Mouse (Mus musculus) left cerebral cortex, postnatal 14 days (tissue): ENCODE data around the gene Tlk2. TPM values are rescaled to one million over a fixed set of nuclear protein-coding genes. Genes with fewer than 3 reads are reported as not detected.

ENCODE experiments used
- total RNA-seq, 2 experiments: library from RNA; stranded (reverse); gene quantifications; 2 replicates each; pipeline ENCODE4 v1.2.3; 2021

The Tlk2 gene
- total RNA-seq, 2 experiments from 2014 or later = 43.2 to 48.6 TPM

Other genes with a start within 250 kb of the Tlk2 start
- under 1 TPM; 0.95 to 0.97 TPM for gene Efcab3, start 115.2 kb upstream of the Tlk2 start, total RNA-seq
- gene Mettl2, start 52.4 kb upstream of the Tlk2 start, total RNA-seq = 10 to 100 TPM; 17.2 to 17.4 TPM
- gene Gm10842, start 31.9 kb upstream of the Tlk2 start, total RNA-seq = not detected
- 10 to 100 TPM in 1 of 2 experiments, 1 to 10 TPM in 1; 8.9 to 10.1 TPM for gene Mrc2, start 113.8 kb downstream of the Tlk2 start, total RNA-seq